Mouse (Mus musculus) spleen, adult 2 months (tissue): ENCODE measurements around the gene Akap9.

ENCODE experiments used
- CTCF ChIP-seq: fragments of 200-500 bp; IDR thresholded peaks from 2 replicates; pipeline ENCODE4 v1.5.1; 2011; ENCODE audit warnings: mild to moderate bottlenecking, inconsistent platforms; ENCODE audit not compliant: insufficient read depth, insufficient read length, insufficient replicate concordance; ENCODE audit errors: extremely low read depth
- POLR2A ChIP-seq: fragments of 200-500 bp; IDR thresholded peaks from 2 replicates; pipeline ENCODE4 v1.6.1; 2011; ENCODE audit warnings: low read depth, low read length, inconsistent platforms

DNA sequence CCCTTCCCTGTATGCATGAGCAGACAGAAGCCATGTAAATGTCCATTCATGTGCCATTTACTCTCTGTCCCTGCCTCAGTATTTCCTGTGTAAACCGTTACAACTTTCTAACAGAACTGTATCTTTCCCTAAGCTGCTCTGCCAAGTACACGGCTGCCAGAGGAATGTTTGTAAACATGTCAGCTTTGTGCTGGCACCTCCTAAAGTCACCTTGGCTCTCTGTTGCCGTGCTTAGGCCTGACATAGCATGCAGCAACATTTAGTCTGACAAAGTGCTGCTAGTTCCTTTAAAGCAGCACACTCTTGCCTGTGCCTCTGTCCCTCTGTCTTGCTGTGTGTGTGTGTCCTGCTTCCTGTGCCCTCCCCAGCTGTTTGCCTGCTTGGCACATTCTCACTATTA is 139.3 kb downstream of the Akap9 start:
- TF ChIP-seq POLR2A (no peak), CTCF (no peak)
